Mouse (Mus musculus): ENCODE measurements at regions not wholly inside any gene's neighbourhood (a gene's known extent, or its start where the extent isn't known, plus 50 kb on each side); places are given as distances from the start of the nearest gene placed in this dataset.

DNA sequence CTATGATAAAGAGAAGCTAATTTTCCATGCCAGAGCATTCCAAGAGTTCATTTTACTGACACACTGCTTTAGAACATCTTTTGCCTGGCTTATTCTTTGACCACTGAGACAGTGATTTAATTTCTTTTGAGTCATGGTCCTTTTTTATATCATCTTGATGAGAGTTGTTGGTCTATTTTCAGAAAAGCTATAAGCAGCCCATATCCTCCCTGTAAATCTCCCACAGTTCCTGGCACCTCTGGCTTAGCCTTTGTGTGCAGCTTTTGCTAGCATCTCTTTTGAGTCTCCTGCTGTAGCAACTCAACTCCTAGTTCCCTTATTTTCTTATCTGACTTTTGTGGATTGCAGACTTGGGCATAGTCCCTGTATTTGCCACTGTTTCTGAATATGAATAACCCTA is 207.5 kb upstream of the 4931417E11Rik start:
- TF ChIP-seq EP300 (optimal IDR thresholded peaks at IDR 0.05) (no peak), CTCF (IDR thresholded peaks at IDR 0.05; ENCODE audit: low read depth) (no peak)
- no peaks in the 10 kb centered on the region for H3K9me3 ChIP-seq (ENCODE audit: control insufficient read depth, low read length)
- DNase-seq (ENCODE audit: low spot score) (no peak), ATAC-seq (ENCODE audit: low FRiP score, low TSS enrichment) (no peak)
- H3K9ac ChIP-seq (ENCODE audit: low read length), result no peak overlapping the region
- no peaks in the 10 kb centered on the region for H3K27me3 ChIP-seq (ENCODE audit: control insufficient read depth, insufficient read depth, low read length)
- no peak overlapping the region for H3K27ac ChIP-seq (replicated peaks)
- no peak overlapping the region for H3K4me3 ChIP-seq (ENCODE audit: low read depth, low read length)
- no peaks in the 10 kb centered on the region for H3K4me1 ChIP-seq (replicated peaks; ENCODE audit: control insufficient read depth, insufficient read depth)
- no peak overlapping the region for H3K4me2 ChIP-seq (replicated peaks; ENCODE audit: low read depth)
- H3K36me3 ChIP-seq (ENCODE audit: control insufficient read depth, insufficient read depth, low read length), result no peaks in the 10 kb centered on the region

DNA sequence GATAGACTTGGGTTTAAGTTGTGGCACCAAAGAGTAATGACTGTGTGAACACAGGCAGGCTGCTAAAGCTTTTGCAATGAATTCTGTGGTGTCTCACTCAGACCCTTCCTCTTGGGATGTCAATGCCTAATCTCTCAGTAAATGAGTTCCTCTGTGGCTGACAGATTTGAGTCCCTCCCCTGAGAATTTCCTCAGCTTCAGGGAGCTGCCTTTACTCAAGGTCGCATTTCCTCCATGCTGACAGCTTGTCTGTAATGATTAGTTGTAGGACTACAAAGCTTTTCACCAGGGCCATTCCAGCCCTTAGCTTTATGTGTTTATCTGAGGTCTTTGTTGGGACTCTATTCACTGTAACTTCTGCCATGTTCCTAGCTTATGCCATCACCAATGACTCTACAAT is 199.9 kb upstream of the 4931417E11Rik start:
- H3K27ac ChIP-seq (replicated peaks), result no peak overlapping the region
- 24% methylated on average over 1 of the region's 1 CpGs for WGBS
- H3K4me1 ChIP-seq (replicated peaks; ENCODE audit: control insufficient read depth, insufficient read depth), result no peaks in the 10 kb centered on the region
- H3K36me3 ChIP-seq (ENCODE audit: control insufficient read depth, insufficient read depth, low read length), result no peaks in the 10 kb centered on the region
- no peaks in the 10 kb centered on the region for H3K27me3 ChIP-seq (ENCODE audit: control insufficient read depth, insufficient read depth, low read length)
- no peak overlapping the region for H3K9ac ChIP-seq (ENCODE audit: low read length)
- H3K9me3 ChIP-seq (ENCODE audit: control insufficient read depth, low read length), result no peaks in the 10 kb centered on the region
- no peak overlapping the region for H3K4me3 ChIP-seq (ENCODE audit: low read depth, low read length)
- no peak for TF ChIP-seq EP300 (optimal IDR thresholded peaks at IDR 0.05)
- no peak for TF ChIP-seq CTCF (IDR thresholded peaks at IDR 0.05; ENCODE audit: low read depth)
- no peak overlapping the region for H3K4me2 ChIP-seq (replicated peaks; ENCODE audit: low read depth)
- ATAC-seq (ENCODE audit: low FRiP score, low TSS enrichment) (no peak), DNase-seq (ENCODE audit: low spot score) (no peak)

DNA sequence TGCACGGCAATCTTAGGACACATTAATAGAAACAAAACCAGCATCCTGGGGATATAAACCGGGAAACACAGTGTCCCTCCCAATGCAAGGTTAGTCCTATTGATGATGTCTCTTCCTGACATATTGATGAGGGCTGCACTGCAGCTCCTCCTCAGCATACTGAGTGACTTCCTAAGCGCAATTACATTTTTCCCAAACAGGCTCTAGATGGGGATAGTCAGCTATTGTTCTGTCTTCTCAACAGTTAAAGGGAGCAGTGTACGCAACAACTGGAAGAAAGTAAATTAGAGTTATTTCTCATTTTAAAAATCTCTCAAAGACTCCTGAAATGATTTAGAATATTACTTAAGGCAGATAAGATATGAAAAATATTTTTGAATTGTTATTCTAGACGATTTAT is 189.5 kb upstream of the 4931417E11Rik start:
- Histone ChIP-seq H3K4me3 (ENCODE audit: low read depth, low read length) (no peak overlapping the region), H3K27ac (replicated peaks) (no peak overlapping the region), H3K4me1 (replicated peaks; ENCODE audit: control insufficient read depth, insufficient read depth) (no peaks in the 10 kb centered on the region), H3K9ac (ENCODE audit: low read length) (no peak overlapping the region), H3K4me2 (replicated peaks; ENCODE audit: low read depth) (no peak overlapping the region), H3K36me3 (ENCODE audit: control insufficient read depth, insufficient read depth, low read length) (no peaks in the 10 kb centered on the region), H3K27me3 (ENCODE audit: control insufficient read depth, insufficient read depth, low read length) (no peaks in the 10 kb centered on the region), H3K9me3 (ENCODE audit: control insufficient read depth, low read length) (no peaks in the 10 kb centered on the region)
- TF ChIP-seq CTCF (IDR thresholded peaks at IDR 0.05; ENCODE audit: low read depth) (peak; percentile 44; the same call in 1 of the 2 replicates), EP300 (optimal IDR thresholded peaks at IDR 0.05) (no peak)
- DNase-seq (ENCODE audit: low spot score) (no peak), ATAC-seq (ENCODE audit: low FRiP score, low TSS enrichment) (no peak)
- 68% methylated on average over 5 of the region's 5 CpGs for WGBS

DNA sequence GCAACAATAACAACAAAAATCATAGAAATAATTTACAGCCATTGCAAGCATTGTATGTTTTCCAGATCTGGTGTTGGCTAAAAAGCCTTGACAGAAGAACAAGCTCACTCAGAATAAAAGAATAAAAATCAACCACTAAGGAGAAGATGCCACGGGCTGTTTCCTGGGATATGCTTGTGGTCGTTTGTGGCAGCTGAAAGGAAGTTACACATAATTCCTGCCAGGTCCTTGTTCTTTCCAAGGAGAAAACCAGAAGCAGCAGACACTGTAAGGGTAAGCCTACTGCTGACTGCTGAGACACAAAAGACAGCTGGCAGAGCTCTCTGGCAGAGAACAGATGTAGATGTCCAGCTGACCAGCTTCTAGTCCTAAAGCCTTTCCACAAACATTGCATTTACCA is 175.9 kb upstream of the 4931417E11Rik start:
- Histone ChIP-seq H3K27me3 (ENCODE audit: control insufficient read depth, insufficient read depth, low read length) (no peaks in the 10 kb centered on the region), H3K27ac (replicated peaks) (no peak overlapping the region), H3K4me3 (ENCODE audit: low read depth, low read length) (no peak overlapping the region), H3K4me1 (replicated peaks; ENCODE audit: control insufficient read depth, insufficient read depth) (no peaks in the 10 kb centered on the region), H3K4me2 (replicated peaks; ENCODE audit: low read depth) (no peak overlapping the region), H3K9me3 (ENCODE audit: control insufficient read depth, low read length) (no peaks in the 10 kb centered on the region), H3K36me3 (ENCODE audit: control insufficient read depth, insufficient read depth, low read length) (no peaks in the 10 kb centered on the region), H3K9ac (ENCODE audit: low read length) (no peak overlapping the region)
- WGBS, result 49% methylated on average over 2 of the region's 2 CpGs
- TF ChIP-seq EP300 (optimal IDR thresholded peaks at IDR 0.05), result no peak
- TF ChIP-seq CTCF (IDR thresholded peaks at IDR 0.05; ENCODE audit: low read depth), result no peak
- DNase-seq (ENCODE audit: low spot score) (no peak), ATAC-seq (ENCODE audit: low FRiP score, low TSS enrichment) (no peak)

DNA sequence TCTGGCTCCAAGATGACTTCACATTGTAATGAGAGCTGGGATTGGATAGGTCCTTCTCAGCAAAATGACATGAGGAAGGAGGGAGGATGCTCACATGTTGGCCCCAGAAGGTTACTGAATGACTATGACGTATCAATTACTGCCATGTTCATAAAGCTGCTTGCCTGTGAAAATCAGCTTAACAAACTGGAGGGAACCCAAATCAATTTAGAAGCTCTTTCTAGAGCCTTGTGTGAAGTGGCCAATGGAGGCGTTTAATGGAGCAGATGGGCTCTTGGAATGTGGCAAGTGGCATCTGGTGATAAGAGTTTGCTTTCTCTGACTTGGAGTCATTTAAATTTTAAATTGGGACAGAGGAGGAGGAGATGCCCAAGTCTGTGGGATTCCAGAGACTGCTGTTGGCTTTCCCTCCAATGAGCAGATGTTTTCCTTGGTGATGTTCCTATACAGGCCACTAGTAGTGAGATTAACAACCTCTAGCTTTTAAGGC is 175.4 kb upstream of the 4931417E11Rik start:
- H3K9me3 ChIP-seq (ENCODE audit: control insufficient read depth, low read length), result no peaks in the 10 kb centered on the region
- no peaks in the 10 kb centered on the region for H3K4me1 ChIP-seq (replicated peaks; ENCODE audit: control insufficient read depth, insufficient read depth)
- DNase-seq (ENCODE audit: low spot score) (no peak), ATAC-seq (ENCODE audit: low FRiP score, low TSS enrichment) (no peak)
- TF ChIP-seq CTCF (IDR thresholded peaks at IDR 0.05; ENCODE audit: low read depth) (no peak), EP300 (optimal IDR thresholded peaks at IDR 0.05) (no peak)
- no peak overlapping the region for H3K4me3 ChIP-seq (ENCODE audit: low read depth, low read length)
- 72% methylated on average over 2 of the region's 2 CpGs for WGBS
- no peak overlapping the region for H3K9ac ChIP-seq (ENCODE audit: low read length)
- no peaks in the 10 kb centered on the region for H3K36me3 ChIP-seq (ENCODE audit: control insufficient read depth, insufficient read depth, low read length)
- H3K27ac ChIP-seq (replicated peaks), result no peak overlapping the region
- no peak overlapping the region for H3K4me2 ChIP-seq (replicated peaks; ENCODE audit: low read depth)
- H3K27me3 ChIP-seq (ENCODE audit: control insufficient read depth, insufficient read depth, low read length), result no peaks in the 10 kb centered on the region

DNA sequence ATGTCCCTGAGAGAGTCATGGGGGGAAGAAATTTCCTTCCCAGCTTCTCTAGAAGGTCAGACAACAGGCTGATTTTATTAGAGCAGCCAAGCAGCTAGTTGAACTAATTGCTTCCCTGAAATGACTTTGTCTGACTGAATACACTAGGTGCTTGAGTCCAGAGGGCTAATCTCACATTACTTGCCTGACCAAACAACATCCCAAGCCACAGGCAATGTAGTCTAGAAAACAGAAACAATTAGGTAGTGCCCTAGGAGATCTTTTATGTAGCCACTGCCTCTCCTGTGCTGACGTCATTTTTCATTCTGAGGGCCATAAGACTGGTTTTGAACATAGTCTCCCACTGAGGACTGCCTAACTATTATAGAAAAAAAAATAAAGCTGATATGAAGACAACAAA is 159.1 kb upstream of the 4931417E11Rik start:
- ATAC-seq (ENCODE audit: low FRiP score, low TSS enrichment) (no peak), DNase-seq (ENCODE audit: low spot score) (no peak)
- H3K4me1 ChIP-seq (replicated peaks; ENCODE audit: control insufficient read depth, insufficient read depth), result no peaks in the 10 kb centered on the region
- TF ChIP-seq EP300 (optimal IDR thresholded peaks at IDR 0.05) (no peak), CTCF (IDR thresholded peaks at IDR 0.05; ENCODE audit: low read depth) (no peak)
- no peaks in the 10 kb centered on the region for H3K27me3 ChIP-seq (ENCODE audit: control insufficient read depth, insufficient read depth, low read length)
- H3K9me3 ChIP-seq (ENCODE audit: control insufficient read depth, low read length), result no peaks in the 10 kb centered on the region
- H3K27ac ChIP-seq (replicated peaks), result no peak overlapping the region
- no peak overlapping the region for H3K4me2 ChIP-seq (replicated peaks; ENCODE audit: low read depth)
- 85% methylated on average over 1 of the region's 1 CpGs for WGBS
- H3K9ac ChIP-seq (ENCODE audit: low read length), result no peak overlapping the region
- H3K4me3 ChIP-seq (ENCODE audit: low read depth, low read length), result no peak overlapping the region
- no peaks in the 10 kb centered on the region for H3K36me3 ChIP-seq (ENCODE audit: control insufficient read depth, insufficient read depth, low read length)

Data from stomach, postnatal 0 days (tissue).